Mouse (Mus musculus) intestine, embryonic 14.5 days (tissue): ENCODE measurements around the gene Ddx55. TPM values are rescaled to one million over a fixed set of nuclear protein-coding genes. Genes with fewer than 3 reads are reported as not detected.

Source experiments
- ATAC-seq: fragments of 200-750 bp; cut with Nextera tagmentation; replicated peaks from 2 replicates; pipeline ENCODE4 v1.8.0; 2017; ENCODE audit warnings: low read depth, moderate number of reproducible peaks, moderate TSS enrichment, moderate library complexity; ENCODE audit not compliant: low FRiP score, low TSS enrichment
- DNase-seq: peaks from one replicate; pipeline ENCODE4 v3.0.0-alpha.2; 2018; ENCODE audit warnings: low spot score
- H3K27ac ChIP-seq: fragments of 300-500 bp; sonication (generic); 2 replicates; pipeline ENCODE4 v1.5.1; 2014; ENCODE audit warnings: low read depth, mild to moderate bottlenecking, control low read depth
- H3K27me3 ChIP-seq: fragments of 300-500 bp; sonication (generic); replicated peaks from 2 replicates; pipeline ENCODE4 v1.6.1; 2014; ENCODE audit warnings: low read length, control low read depth; ENCODE audit not compliant: control insufficient read depth, insufficient read depth
- H3K36me3 ChIP-seq: fragments of 300-500 bp; sonication (generic); 2 replicates; pipeline ENCODE4 v1.6.1; 2014; ENCODE audit warnings: low read length, control low read depth; ENCODE audit not compliant: control insufficient read depth, insufficient read depth
- H3K4me1 ChIP-seq: fragments of 300-500 bp; sonication (generic); replicated peaks from 2 replicates; pipeline ENCODE4 v1.6.1; 2014; ENCODE audit warnings: low read length, control low read depth, mixed read lengths; ENCODE audit not compliant: control insufficient read depth, insufficient read depth
- H3K4me2 ChIP-seq: fragments of 300-500 bp; sonication (generic); 2 replicates; pipeline ENCODE4 v1.6.1; 2014; ENCODE audit warnings: low read length
- H3K4me3 ChIP-seq: fragments of 300-500 bp; sonication (generic); 2 replicates; pipeline ENCODE4 v1.5.1; 2014; ENCODE audit warnings: low read depth, low read length, control low read depth, mixed read lengths
- H3K9ac ChIP-seq: fragments of 300-500 bp; sonication (generic); 2 replicates; pipeline ENCODE4 v1.6.1; 2014; ENCODE audit warnings: mild to moderate bottlenecking, low read length
- H3K9me3 ChIP-seq: fragments of 300-500 bp; sonication (generic); 2 replicates; pipeline ENCODE4 v1.6.1; 2016; ENCODE audit warnings: low read length, control low read depth; ENCODE audit not compliant: control insufficient read depth
- WGBS: fragments of 180-500 bp; shearing (Covaris S2); extraction: QIAGEN DNeasy Blood & Tissue Kit; methylation state at CpG from one replicate; pipeline ENCODE4 v1.1.7; 2014; 5-methylcytosine and 5-hydroxymethylcytosine counted together
- polyA plus RNA-seq: library from polyadenylated mRNA; unstranded; fragments of >200 nt; fragmentation: Nextera tagmentation; extraction: Ambion mirVana; gene quantifications from 2 replicates; pipeline ENCODE4 v1.2.1, GENCODE M21; 2014

The Ddx55 gene
- polyA plus RNA-seq, 1 experiment from 2014 or later = 15.2 TPM

- Histone ChIP-seq H3K9me3 (no peaks in the 10 kb centered on the region), H3K4me2 (no peak overlapping the region), H3K27me3 (no peaks in the 10 kb centered on the region), H3K36me3 (peaks cover 22% of the 10 kb centered on the region), H3K9ac (no peak overlapping the region), H3K4me3 (no peak overlapping the region), H3K4me1 (no peaks in the 10 kb centered on the region), H3K27ac (no peak overlapping the region)
- DNase-seq (no peak), ATAC-seq (no peak)
- 95% methylated on average over 10 of the region's 10 CpGs for WGBS
Observed at GRCm38 (mm10) chr5:124518648-124519047, 34.0 kb upstream of the Ddx55 start.

- no peak overlapping the region for H3K4me3 ChIP-seq
- no peak overlapping the region for H3K4me2 ChIP-seq
- H3K9me3 ChIP-seq = no peaks in the 10 kb centered on the region
- H3K4me1 ChIP-seq = no peaks in the 10 kb centered on the region
- H3K9ac ChIP-seq = no peak overlapping the region
- WGBS = 88% methylated on average over 4 of the region's 4 CpGs
- no peak for DNase-seq
- ATAC-seq = no peak
- no peak overlapping the region for H3K27ac ChIP-seq
- H3K36me3 ChIP-seq = peaks cover 23% of the 10 kb centered on the region; the same call in 1 of the 2 replicates
- no peaks in the 10 kb centered on the region for H3K27me3 ChIP-seq
Observed at GRCm38 (mm10) chr5:124521588-124521987, 31.1 kb upstream of the Ddx55 start.

- DNase-seq (no peak), ATAC-seq (no peak)
- Histone ChIP-seq H3K4me2 (no peak overlapping the region), H3K9me3 (no peaks in the 10 kb centered on the region), H3K27me3 (no peaks in the 10 kb centered on the region), H3K4me3 (no peak overlapping the region), H3K36me3 (peaks cover 23% of the 10 kb centered on the region; the same call in 1 of the 2 replicates), H3K4me1 (peaks cover 1% of the 10 kb centered on the region; the same call in 1 of the 2 replicates), H3K27ac (no peak overlapping the region), H3K9ac (no peak overlapping the region)
- 94% methylated on average over 8 of the region's 8 CpGs for WGBS
Observed at GRCm38 (mm10) chr5:124523032-124523431, 29.6 kb upstream of the Ddx55 start.

GRCm38 (mm10) chr5:124524943-124525342 is 27.7 kb upstream of the Ddx55 start:
- H3K4me2 ChIP-seq = no peak overlapping the region
- H3K4me1 ChIP-seq = peaks cover 20% of the 10 kb centered on the region
- no peak overlapping the region for H3K27ac ChIP-seq
- DNase-seq (no peak), ATAC-seq (no peak)
- peaks cover 20% of the 10 kb centered on the region; the same call in 1 of the 2 replicates for H3K36me3 ChIP-seq
- 90% methylated on average over 5 of the region's 5 CpGs for WGBS
- no peaks in the 10 kb centered on the region for H3K27me3 ChIP-seq
- no peak overlapping the region for H3K9ac ChIP-seq
- H3K4me3 ChIP-seq = no peak overlapping the region
- no peaks in the 10 kb centered on the region for H3K9me3 ChIP-seq

GRCm38 (mm10) chr5:124528351-124528750 is 24.3 kb upstream of the Ddx55 start:
- Histone ChIP-seq H3K27ac (0 out of 2 replicates have a peak overlapping the region, but pooled peaks have one; percentile 54), H3K36me3 (0 out of 2 replicates have a peak, but pooled peaks cover 10% of the 10 kb centered on the region), H3K4me2 (peak overlapping the region; percentile 83), H3K9ac (peak overlapping the region; percentile 31), H3K4me1 (peaks cover 35% of the 10 kb centered on the region), H3K27me3 (no peaks in the 10 kb centered on the region), H3K4me3 (peak overlapping the region; percentile 79), H3K9me3 (no peaks in the 10 kb centered on the region)
- WGBS = 53% methylated on average over 4 of the region's 4 CpGs
- DNase-seq = no peak
- no peak for ATAC-seq

GRCm38 (mm10) chr5:124528791-124529190 is 23.9 kb upstream of the Ddx55 start:
- no peaks in the 10 kb centered on the region for H3K9me3 ChIP-seq
- no peak for DNase-seq
- H3K4me3 ChIP-seq = peak overlapping the region; percentile 79
- no peaks in the 10 kb centered on the region for H3K27me3 ChIP-seq
- H3K4me1 ChIP-seq = peaks cover 35% of the 10 kb centered on the region
- H3K9ac ChIP-seq = peak overlapping the region; percentile 31
- 0 out of 2 replicates have a peak, but pooled peaks cover 10% of the 10 kb centered on the region for H3K36me3 ChIP-seq
- ATAC-seq = no peak
- H3K4me2 ChIP-seq = peak overlapping the region; percentile 83
- WGBS = 14% methylated on average over 9 of the region's 9 CpGs
- peak overlapping the region; percentile 54; the same call in 1 of the 2 replicates for H3K27ac ChIP-seq

- no peaks in the 10 kb centered on the region for H3K27me3 ChIP-seq
- peak overlapping the region; percentile 79 for H3K4me3 ChIP-seq
- H3K27ac ChIP-seq = peak overlapping the region; percentile 54; the same call in 1 of the 2 replicates
- 12% methylated on average over 8 of the region's 8 CpGs for WGBS
- peaks cover 35% of the 10 kb centered on the region for H3K4me1 ChIP-seq
- H3K4me2 ChIP-seq = peak overlapping the region; percentile 83
- H3K9ac ChIP-seq = peak overlapping the region; percentile 31
- H3K36me3 ChIP-seq = 0 out of 2 replicates have a peak, but pooled peaks cover 10% of the 10 kb centered on the region
- ATAC-seq = no peak
- DNase-seq = no peak
- H3K9me3 ChIP-seq = no peaks in the 10 kb centered on the region
Observed at GRCm38 (mm10) chr5:124529191-124529651, 23.4 kb upstream of the Ddx55 start.

GRCm38 (mm10) chr5:124529697-124530096 is 23.0 kb upstream of the Ddx55 start:
- DNase-seq (no peak), ATAC-seq (no peak)
- peak overlapping the region; percentile 54; the same call in 1 of the 2 replicates for H3K27ac ChIP-seq
- H3K9me3 ChIP-seq = no peaks in the 10 kb centered on the region
- 42% methylated on average over 8 of the region's 8 CpGs for WGBS
- H3K4me2 ChIP-seq = peak overlapping the region; percentile 83
- peak overlapping the region; percentile 79 for H3K4me3 ChIP-seq
- no peaks in the 10 kb centered on the region for H3K27me3 ChIP-seq
- H3K9ac ChIP-seq = no peak overlapping the region
- peaks cover 35% of the 10 kb centered on the region for H3K4me1 ChIP-seq
- H3K36me3 ChIP-seq = 0 out of 2 replicates have a peak, but pooled peaks cover 5% of the 10 kb centered on the region
